Mouse (Mus musculus) CD8-positive naive resting alpha-beta T cell, adult 2 months (primary cell): ENCODE results near the gene Nod2.

Experiments
- DNase-seq, 2 experiments: peaks; one replicate each; pipeline ENCODE4 v3.0.0; 2022; ENCODE audit warnings: low read depth in 2 of 2, low spot score in 2 of 2

Nod2 gene

GRCm38 (mm10) chr8:88723256-88723963, 76.3 kb downstream of the Nod2 start:
- DNase-seq: no peak
